Mouse (Mus musculus) embryonic facial prominence, embryonic 11.5 days (tissue): Measurements from ENCODE around the gene Ptchd1. TPM values are rescaled to one million over a fixed set of nuclear protein-coding genes. Genes with fewer than 3 reads are reported as not detected.

Experiments
- ATAC-seq: fragments of 200-750 bp; cut with Nextera tagmentation; replicated peaks from 2 replicates; pipeline ENCODE4 v1.8.0; 2017; ENCODE audit warnings: low read depth; ENCODE audit not compliant: insufficient number of reproducible peaks, low FRiP score, low TSS enrichment
- DNase-seq: peaks from one replicate; pipeline ENCODE4 v3.0.0-alpha.2; 2015; ENCODE audit warnings: low spot score
- H3K27ac ChIP-seq: fragments of 300-500 bp; sonication (generic); replicated peaks from 2 replicates; pipeline ENCODE4 v1.5.1; 2014; ENCODE audit warnings: mild to moderate bottlenecking, low read depth, low read length, control low read depth
- H3K27me3 ChIP-seq: fragments of 300-500 bp; sonication (generic); 2 replicates; pipeline ENCODE4 v1.6.1; 2014; ENCODE audit warnings: mild to moderate bottlenecking, low read length, moderate library complexity, mixed read lengths; ENCODE audit not compliant: control insufficient read depth, insufficient read depth
- H3K36me3 ChIP-seq: fragments of 300-500 bp; sonication (generic); replicated peaks from 2 replicates; pipeline ENCODE4 v1.6.1; 2014; ENCODE audit warnings: low read depth, mild to moderate bottlenecking, low read length, moderate library complexity, mixed read lengths; ENCODE audit not compliant: control insufficient read depth, insufficient read depth
- H3K4me1 ChIP-seq: fragments of 300-500 bp; sonication (generic); 2 replicates; pipeline ENCODE4 v1.6.1; 2014; ENCODE audit warnings: low read length, mixed read lengths; ENCODE audit not compliant: control insufficient read depth, insufficient read depth
- H3K4me2 ChIP-seq: fragments of 300-500 bp; sonication (generic); 2 replicates; pipeline ENCODE4 v1.6.1; 2014; ENCODE audit warnings: low read depth, mild to moderate bottlenecking, control low read depth, low read length, moderate library complexity
- H3K4me3 ChIP-seq: fragments of 300-500 bp; sonication (generic); 2 replicates; pipeline ENCODE4 v1.5.1; 2014; ENCODE audit warnings: low read depth, low read length, control low read depth
- H3K9ac ChIP-seq: fragments of 300-500 bp; sonication (generic); replicated peaks from 2 replicates; pipeline ENCODE4 v1.6.1; 2014; ENCODE audit warnings: mild to moderate bottlenecking, control low read depth, low read length
- H3K9me3 ChIP-seq: fragments of 300-500 bp; sonication (generic); replicated peaks from 2 replicates; pipeline ENCODE4 v1.6.1; 2016; ENCODE audit warnings: mild to moderate bottlenecking, low read length, inconsistent platforms, mixed read lengths; ENCODE audit not compliant: control insufficient read depth
- WGBS: fragments of 180-500 bp; shearing (Covaris S2); extraction: QIAGEN DNeasy Blood & Tissue Kit; methylation state at CpG from one replicate; pipeline ENCODE4 v1.1.7; 2014; 5-methylcytosine and 5-hydroxymethylcytosine counted together
- polyA plus RNA-seq: library from polyadenylated mRNA; unstranded; fragments of >200 nt; fragmentation: Nextera tagmentation; extraction: Ambion mirVana; gene quantifications from 2 replicates; pipeline ENCODE4 v1.2.1, GENCODE M21; 2014

Gene Ptchd1
- polyA plus RNA-seq, 1 experiment from 2014 or later = 1.6 TPM

DNA sequence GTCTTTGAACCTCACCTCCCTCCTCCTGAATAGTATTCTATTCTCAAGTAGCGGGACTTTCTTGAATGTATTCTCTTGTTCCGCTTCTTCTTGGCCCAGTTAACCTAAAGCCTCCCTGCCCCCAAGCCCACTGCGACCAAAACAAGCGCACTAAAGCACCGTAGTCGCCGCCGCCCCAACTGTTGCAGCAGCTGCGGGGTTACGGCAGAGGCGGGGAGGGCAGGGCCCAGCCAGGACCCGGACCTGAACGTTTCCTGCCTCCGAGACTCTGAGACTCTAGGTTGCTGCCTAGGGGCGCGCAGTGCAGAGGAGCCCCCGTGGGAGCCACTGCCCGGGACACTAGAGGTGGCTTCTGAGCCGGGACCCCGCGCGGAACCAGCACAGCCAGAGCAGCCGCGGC, 1.1 kb downstream of the Ptchd1 start:
- Histone ChIP-seq H3K4me1 (no peaks in the 10 kb centered on the region), H3K9me3 (no peaks in the 10 kb centered on the region), H3K4me3 (peak overlapping the region; percentile 44), H3K27me3 (peaks cover 22% of the 10 kb centered on the region), H3K9ac (no peak overlapping the region), H3K36me3 (no peaks in the 10 kb centered on the region), H3K4me2 (peak overlapping the region; percentile 90), H3K27ac (no peak overlapping the region)
- peak; percentile 3 for DNase-seq
- ATAC-seq = no peak
- 14% methylated on average over 24 of the region's 24 CpGs for whole genome bisulfite sequencing

DNA sequence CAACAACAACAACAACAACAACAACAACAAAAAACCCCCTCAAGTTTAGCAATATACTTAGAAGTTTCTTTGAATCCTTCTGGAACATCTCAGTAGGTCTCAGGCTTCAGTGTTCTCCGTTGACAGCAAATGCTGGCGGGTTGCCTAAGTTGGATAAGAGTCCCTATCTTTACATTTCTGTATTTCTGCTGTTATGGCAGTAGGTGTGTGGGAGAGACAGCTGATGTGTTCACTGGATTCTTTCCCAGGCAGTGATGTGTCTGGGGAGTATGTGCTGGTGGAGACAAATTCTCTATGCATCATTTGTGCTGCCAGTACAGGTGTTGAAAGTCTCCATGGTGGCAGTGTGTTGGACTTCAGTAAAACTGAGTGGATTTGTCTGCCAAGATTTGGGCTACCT, 22.4 kb downstream of the Ptchd1 start:
- no peaks in the 10 kb centered on the region for H3K9me3 ChIP-seq
- DNase-seq (no peak), ATAC-seq (no peak)
- H3K9ac ChIP-seq = no peak overlapping the region
- H3K4me1 ChIP-seq = no peaks in the 10 kb centered on the region
- no peaks in the 10 kb centered on the region for H3K27me3 ChIP-seq
- no peak overlapping the region for H3K27ac ChIP-seq
- 92% methylated on average over 2 of the region's 2 CpGs for WGBS
- H3K36me3 ChIP-seq = no peaks in the 10 kb centered on the region
- no peak overlapping the region for H3K4me3 ChIP-seq
- H3K4me2 ChIP-seq = no peak overlapping the region

DNA sequence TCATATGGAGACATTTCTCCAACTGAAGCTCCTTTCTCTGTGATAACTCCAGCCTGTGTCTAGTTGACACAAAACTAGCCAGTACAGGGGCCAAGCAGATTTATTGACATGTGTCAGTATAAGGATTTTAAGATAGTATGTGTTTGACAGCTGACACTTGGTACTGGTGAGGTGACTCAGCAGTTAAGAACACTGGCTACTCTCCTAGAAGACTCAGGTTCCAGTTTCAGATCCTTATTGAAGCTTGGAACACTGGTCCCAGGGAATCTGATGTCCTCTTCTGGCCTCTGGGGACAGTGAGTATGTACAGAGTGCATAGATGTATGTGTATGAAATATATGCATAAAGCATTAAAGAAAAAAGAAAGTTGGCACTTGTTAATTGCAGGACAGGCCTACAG, 27.2 kb downstream of the Ptchd1 start:
- no peaks in the 10 kb centered on the region for H3K27me3 ChIP-seq
- H3K4me3 ChIP-seq = no peak overlapping the region
- no peaks in the 10 kb centered on the region for H3K9me3 ChIP-seq
- no peak overlapping the region for H3K4me2 ChIP-seq
- no peaks in the 10 kb centered on the region for H3K4me1 ChIP-seq
- no peak overlapping the region for H3K27ac ChIP-seq
- no peaks in the 10 kb centered on the region for H3K36me3 ChIP-seq
- no peak overlapping the region for H3K9ac ChIP-seq
- ATAC-seq = no peak
- no peak for DNase-seq

DNA sequence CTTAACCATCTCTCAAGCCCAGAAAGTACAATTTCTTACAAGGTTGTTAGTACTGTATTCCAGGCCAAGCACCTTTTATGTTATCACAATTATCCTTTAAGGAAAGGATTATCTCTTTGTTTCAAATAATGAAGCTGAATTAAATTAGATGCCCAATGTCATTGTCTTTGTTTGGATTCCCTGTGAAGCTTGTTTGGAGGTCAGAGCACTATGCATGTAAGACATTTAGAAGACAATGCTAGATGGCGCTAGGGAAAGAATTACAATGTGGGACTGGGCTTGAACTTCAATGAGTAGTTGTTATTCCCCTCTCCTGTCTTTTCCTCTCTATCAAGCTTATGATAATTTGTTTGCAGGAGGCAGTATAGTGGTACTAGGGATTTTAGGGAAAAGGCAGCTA, 28.9 kb downstream of the Ptchd1 start:
- Histone ChIP-seq H3K27me3 (no peaks in the 10 kb centered on the region), H3K9me3 (no peaks in the 10 kb centered on the region), H3K9ac (no peak overlapping the region), H3K27ac (no peak overlapping the region), H3K36me3 (no peaks in the 10 kb centered on the region), H3K4me1 (no peaks in the 10 kb centered on the region), H3K4me2 (no peak overlapping the region), H3K4me3 (no peak overlapping the region)
- ATAC-seq = no peak
- DNase-seq = no peak
- WGBS = 39% methylated on average over 1 of the region's 1 CpGs

DNA sequence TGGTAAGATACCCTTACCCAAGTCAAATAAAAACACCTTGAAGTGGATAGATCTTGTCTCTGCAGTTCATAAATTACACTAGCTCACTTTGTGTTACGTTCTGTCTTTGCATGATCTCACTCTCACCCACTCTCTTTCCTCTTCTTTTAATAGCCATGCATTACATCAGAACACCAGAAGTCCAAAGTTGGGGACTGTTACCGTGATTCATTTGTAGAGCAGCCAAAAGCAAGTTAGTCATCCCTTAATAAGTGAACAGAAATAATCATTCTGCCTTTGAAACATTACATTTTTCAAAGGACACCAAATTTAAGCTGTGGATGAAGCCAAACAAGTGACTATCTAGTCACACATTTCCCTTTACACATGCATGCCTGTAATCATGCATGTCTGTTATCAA, 31.1 kb downstream of the Ptchd1 start:
- DNase-seq = no peak
- no peak overlapping the region for H3K4me2 ChIP-seq

DNA sequence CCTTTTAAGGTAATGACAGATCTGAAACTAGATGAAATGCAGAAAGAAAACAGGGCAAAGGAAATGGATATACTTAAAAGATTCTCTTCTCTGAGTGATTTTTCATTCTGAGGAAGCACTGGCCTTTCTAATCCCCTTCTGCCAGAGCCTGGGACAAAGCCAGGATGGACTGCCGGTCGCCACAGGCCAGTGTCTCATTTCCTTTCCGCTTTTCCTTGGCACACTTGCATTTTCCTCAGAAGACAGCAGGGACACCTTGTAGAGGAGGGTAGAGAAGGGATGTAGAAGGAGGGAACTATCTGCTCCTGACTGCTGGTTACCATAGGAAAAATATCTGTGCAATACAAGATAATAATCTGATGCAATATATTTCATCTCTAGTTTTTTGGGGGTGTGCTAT, 32.1 kb downstream of the Ptchd1 start:
- Histone ChIP-seq H3K4me2 (no peak overlapping the region), H3K9ac (no peak overlapping the region), H3K4me1 (no peaks in the 10 kb centered on the region), H3K27ac (no peak overlapping the region), H3K4me3 (no peak overlapping the region), H3K27me3 (no peaks in the 10 kb centered on the region), H3K9me3 (no peaks in the 10 kb centered on the region), H3K36me3 (no peaks in the 10 kb centered on the region)
- DNase-seq = no peak
- ATAC-seq = no peak
- 78% methylated on average over 3 of the region's 3 CpGs for WGBS

More for the DNA sequence above, 31.1 kb downstream of the Ptchd1 start:
- Histone ChIP-seq H3K27me3 (no peaks in the 10 kb centered on the region), H3K27ac (no peak overlapping the region), H3K9ac (no peak overlapping the region), H3K9me3 (no peaks in the 10 kb centered on the region), H3K36me3 (no peaks in the 10 kb centered on the region), H3K4me1 (no peaks in the 10 kb centered on the region), H3K4me3 (no peak overlapping the region)
- WGBS = 85% methylated on average over 2 of the region's 2 CpGs
- no peak for ATAC-seq

DNA sequence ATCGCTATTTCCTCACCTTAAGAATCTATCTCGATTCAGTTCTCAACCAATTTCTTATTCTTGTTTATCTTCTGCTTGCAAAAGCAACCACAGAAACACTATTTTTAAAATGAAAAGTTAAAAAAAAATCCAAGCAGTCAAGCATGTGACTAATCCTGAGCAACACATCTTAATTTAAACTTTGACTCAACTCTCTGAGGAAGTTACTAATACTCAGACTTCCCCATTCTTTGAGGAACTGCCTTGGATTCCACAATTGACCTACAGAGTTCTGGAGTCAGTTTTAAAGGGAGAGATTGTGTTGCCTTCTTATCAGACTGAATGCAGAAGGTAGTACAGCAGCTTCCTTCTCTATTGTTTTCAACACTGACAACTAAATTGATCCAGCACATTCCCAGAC, 39.0 kb downstream of the Ptchd1 start:
- no peaks in the 10 kb centered on the region for H3K4me1 ChIP-seq
- H3K9me3 ChIP-seq = no peaks in the 10 kb centered on the region
- H3K27me3 ChIP-seq = no peaks in the 10 kb centered on the region
- no peak overlapping the region for H3K4me3 ChIP-seq
- ATAC-seq (no peak), DNase-seq (no peak)
- H3K4me2 ChIP-seq = no peak overlapping the region
- no peak overlapping the region for H3K27ac ChIP-seq
- no peaks in the 10 kb centered on the region for H3K36me3 ChIP-seq
- WGBS = 97% methylated on average over 2 of the region's 2 CpGs
- H3K9ac ChIP-seq = no peak overlapping the region

DNA sequence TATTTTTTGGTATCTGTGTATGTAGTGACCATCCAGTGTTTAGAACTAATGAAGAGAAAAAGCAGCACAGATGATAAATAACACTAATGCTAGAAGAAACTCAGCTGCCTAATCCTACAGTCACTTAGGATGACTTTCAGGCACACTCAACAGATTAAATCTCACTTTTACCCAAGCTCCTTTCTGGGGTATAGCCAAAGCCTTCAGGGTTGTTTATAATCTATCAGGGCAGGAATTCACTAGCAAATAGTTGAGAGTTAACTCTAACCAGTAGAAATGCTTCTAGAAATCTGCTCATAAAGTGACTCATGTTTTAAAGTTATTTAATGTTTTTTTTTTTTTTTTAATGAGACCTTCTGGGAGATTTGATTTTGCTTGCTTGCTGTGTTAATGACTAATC, 43.8 kb downstream of the Ptchd1 start:
- Histone ChIP-seq H3K9me3 (no peaks in the 10 kb centered on the region), H3K36me3 (no peaks in the 10 kb centered on the region), H3K4me2 (no peak overlapping the region), H3K27me3 (no peaks in the 10 kb centered on the region), H3K4me3 (no peak overlapping the region), H3K27ac (no peak overlapping the region), H3K4me1 (no peaks in the 10 kb centered on the region), H3K9ac (no peak overlapping the region)
- DNase-seq (no peak), ATAC-seq (no peak)

DNA sequence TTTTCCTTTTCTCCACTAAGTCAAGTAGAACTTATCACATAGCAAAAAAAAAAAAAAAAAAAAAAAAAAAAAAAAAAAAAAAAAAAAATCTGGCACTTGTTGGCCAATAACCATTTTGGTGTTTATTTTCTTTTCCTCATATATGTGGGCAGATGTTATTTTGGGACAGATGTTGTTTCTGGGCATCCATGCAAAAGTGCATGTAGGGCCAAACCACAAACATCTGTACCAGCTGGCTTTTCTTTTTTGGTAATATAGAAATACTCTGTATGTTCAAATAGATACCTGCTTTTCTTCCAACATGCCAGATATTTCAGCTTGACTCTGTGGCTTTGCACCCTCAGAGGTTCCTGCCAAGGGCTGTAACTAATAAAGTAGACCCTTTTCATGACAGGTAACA, 51.2 kb downstream of the Ptchd1 start:
- Histone ChIP-seq H3K36me3 (no peaks in the 10 kb centered on the region), H3K4me2 (no peak overlapping the region), H3K4me3 (no peak overlapping the region), H3K9ac (no peak overlapping the region), H3K27me3 (no peaks in the 10 kb centered on the region), H3K9me3 (no peaks in the 10 kb centered on the region), H3K4me1 (no peaks in the 10 kb centered on the region), H3K27ac (no peak overlapping the region)
- no peak for DNase-seq
- no peak for ATAC-seq
